Mouse (Mus musculus) small intestine, adult 2 months (tissue): Measurements from ENCODE around the gene Gp9.

Experiments used
- CTCF ChIP-seq: fragments of 200-500 bp; IDR thresholded peaks from 2 replicates; pipeline ENCODE4 v1.5.1; 2012; ENCODE audit warnings: low read depth, mild to moderate bottlenecking, control low read depth, inconsistent platforms, low read length, moderate library complexity, mixed read lengths; ENCODE audit not compliant: insufficient replicate concordance, insufficient read length; ENCODE audit errors: extremely low read depth
- POLR2A ChIP-seq: fragments of 200-500 bp; IDR thresholded peaks from 2 replicates; pipeline ENCODE4 v1.6.1; 2012; ENCODE audit warnings: low read depth, mild to moderate bottlenecking, control low read depth, inconsistent platforms, low read length, moderate library complexity

DNA sequence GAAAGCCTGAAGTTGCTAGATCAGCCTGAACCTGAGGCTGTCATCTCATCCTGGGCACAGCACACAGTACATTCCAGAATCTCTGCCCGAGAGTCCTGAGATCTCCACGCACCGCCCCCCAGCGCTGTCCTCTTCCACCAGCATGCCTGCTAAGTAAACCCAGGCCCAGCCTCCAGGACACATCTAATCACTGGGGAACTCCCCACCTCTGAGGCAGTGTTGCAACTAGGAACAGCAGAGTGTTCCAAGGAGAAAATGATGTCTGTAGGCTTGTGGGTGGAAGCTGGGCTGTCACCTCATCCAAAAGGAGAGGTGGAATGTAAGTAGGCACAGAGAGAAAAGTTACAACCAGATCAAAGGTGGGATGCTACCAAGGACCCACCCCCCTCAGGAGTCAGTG, 22.7 kb upstream of the Gp9 start:
- TF ChIP-seq POLR2A (no peak), CTCF (no peak)
